Mouse (Mus musculus) naive thymus-derived CD4-positive, alpha-beta T cell, adult 2 months (primary cell): ENCODE results near the gene Ap1g1.
"Not testable (repeated sequence)": the region's sequence is repeated elsewhere in the genome, so short reads cannot be mapped to it uniquely, and the experiment has no call there.

Source experiments
- DNase-seq: peaks from one replicate; pipeline ENCODE4 v3.0.0-alpha.2; 2011; ENCODE audit warnings: low read depth

Gene Ap1g1

GRCm38 (mm10) chr8:109865536-109865935 lies 87.2 kb downstream of the Ap1g1 start:
- no peak for DNase-seq

- no peak for DNase-seq
These were observed 88.3 kb downstream of the Ap1g1 start for GRCm38 (mm10) chr8:109866690-109867089.

GRCm38 (mm10) chr8:109868003-109868679 lies 89.8 kb downstream of the Ap1g1 start, which contains the start of gene Phlpp2:
Gene Phlpp2 (plus strand): TSS chr8:109868542.
- peak; percentile 90 for DNase-seq

DNA sequence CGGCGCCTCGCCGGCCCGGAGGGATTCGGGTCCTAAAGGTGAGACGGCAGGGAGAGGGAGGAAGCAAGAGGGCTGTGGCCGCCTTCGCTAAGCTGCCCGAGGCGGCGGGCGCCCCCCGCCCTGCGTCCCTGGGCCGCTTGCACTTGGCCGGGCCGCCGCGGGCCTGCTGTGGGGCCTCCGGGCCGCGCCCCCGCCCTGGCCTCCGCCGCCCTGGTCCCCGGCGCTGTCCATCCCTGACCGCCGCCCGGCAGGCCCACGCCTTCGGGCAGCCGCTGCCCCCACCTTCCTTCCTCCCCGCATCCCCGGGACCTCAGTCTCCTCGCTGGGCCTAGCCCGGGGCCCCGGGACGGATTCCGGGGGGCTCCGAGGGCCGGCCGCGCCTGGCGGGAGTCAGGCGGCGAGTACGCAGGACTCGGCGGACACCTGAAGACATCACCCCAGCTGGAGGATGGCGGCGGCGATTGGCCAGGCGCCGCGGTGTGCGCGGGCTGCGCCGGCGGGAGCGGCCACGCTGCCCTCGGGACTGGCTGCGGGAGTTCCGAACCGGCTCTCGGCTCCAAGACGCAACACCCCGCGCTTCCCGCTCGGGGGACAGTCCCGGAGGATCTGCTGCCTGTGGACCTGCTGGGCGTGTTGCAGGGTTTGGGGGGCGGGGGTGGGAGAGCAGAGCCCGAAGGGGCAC lies 90.5 kb downstream of the Ap1g1 start:
- DNase-seq: no peak

GRCm38 (mm10) chr8:109871056-109871455 lies 92.7 kb downstream of the Ap1g1 start:
- no peak for DNase-seq

DNA sequence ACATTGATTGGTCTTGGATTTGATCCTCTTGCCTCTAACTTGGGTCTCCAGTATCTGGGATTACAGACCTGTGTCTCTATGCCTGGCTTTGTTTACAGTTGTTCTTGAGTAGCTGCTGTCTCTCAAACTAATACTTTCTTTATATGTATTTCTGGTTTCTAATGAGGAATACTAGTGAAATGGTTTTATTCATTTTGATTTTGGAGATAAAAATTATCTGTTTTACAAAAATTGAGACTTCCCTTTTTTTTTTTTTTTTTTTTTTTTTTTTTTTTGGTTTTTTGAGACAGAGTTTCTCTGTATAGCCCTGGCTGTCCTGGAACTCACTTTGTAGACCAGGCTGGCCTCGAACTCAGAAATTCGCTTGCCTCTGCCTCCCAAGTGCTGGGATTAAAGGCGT lies 95.4 kb downstream of the Ap1g1 start:
- DNase-seq: not testable (repeated sequence)

DNA sequence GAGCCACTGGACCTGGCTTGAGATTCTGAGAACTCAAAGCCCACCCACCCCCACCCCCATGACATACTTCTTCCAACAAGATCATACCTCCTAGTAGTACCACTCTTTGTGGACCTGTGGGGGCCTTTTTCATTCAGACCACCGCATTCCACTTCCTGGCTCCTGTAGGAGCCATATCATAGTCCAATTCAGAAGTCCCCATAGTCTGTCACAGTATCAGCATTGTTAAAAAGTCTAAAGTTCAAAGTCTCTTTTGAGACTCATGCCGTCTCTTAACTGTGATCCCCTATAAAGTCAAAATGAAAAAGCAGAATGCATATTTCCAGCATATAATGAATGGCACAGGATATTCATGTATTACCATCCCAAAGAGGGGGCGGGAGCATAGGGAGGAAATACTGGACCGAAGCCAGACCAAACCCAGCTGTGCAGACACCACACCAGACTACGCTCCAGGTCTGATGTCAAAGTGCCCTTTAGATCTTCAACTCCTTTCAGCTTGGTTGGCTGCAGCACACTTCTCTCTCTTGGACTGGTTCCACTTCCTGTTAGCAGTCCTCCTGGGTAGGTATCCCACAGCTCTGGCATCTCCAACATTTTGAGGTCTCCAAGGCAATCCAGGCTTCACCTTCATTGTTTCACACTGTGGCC lies 101.8 kb downstream of the Ap1g1 start:
- no peak for DNase-seq

- no peak for DNase-seq
These were observed 106.9 kb downstream of the Ap1g1 start for GRCm38 (mm10) chr8:109885294-109885693.

DNA sequence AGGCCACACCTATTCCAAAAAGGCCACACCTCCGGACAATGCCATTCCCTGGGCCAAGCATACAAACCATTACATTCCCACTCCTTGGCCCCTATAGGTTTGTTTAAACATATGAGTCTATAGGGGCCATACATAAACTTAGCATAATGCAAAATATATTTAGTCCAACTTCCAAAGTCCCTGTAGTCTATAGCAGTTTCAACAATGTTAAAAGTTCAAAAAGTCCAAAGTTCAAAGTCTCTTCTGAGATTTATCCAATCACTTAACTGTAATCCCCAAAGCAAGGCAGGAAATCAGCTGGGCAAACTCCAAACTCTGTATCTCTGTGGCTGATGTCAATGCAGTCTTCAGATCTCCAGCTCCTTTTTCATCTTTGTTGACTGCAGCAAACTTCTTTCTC lies 110.9 kb downstream of the Ap1g1 start:
- no peak for DNase-seq

DNA sequence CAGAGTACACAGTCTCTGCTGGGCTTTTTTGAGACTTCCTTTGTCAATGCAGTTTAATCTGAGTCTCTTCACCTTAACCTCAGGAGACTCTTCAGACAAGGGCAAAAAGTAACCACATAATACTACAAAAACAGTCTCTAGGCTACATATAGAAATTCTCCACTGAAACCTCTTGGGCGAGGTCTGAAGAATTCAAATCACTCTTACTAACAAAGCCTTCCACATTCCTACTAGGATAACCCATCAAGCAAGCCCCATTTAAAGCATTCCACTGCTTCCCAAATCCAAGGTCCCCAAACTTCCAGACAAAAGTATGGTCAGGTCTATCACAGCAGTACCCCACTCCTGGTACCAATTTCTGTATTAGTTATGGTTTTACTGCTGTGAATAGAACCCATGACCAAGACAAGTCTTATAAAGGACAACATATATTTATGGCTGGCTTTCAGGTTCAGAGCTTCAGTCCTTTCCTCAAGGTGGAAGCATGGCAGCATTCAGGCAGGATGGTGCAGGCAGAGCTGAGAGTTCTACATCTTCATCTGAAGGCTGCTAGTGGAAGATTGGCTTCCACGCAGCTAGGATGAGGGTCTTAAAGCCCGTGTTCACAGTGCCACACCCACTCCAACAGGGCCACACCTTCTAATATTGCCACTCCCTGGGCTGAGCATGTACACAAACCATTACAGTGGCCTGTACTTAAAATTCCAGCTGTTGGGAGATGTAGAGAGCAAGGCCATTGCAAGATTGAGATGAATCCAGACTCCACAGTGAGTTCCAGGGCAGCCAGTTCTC lies 112.6 kb downstream of the Ap1g1 start:
- no peak for DNase-seq

DNA sequence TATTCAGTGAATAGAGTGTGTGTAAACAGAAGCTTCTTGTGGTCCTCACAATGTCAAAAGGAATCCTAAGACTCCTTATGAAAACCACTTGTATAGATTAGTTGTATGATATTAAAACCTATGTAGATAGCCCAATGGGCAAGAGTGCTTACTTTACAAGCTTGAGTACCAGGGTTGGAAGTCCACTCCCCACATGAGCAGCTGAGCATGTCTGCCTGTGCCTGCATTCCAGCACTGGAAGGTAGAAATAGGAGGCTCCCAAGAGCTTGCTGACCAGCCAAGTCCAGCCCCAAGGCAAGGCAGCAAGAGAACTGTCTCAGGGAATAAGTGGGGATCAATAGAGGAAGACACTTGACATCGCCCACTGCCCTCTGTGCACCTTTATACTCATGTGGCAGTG lies 116.3 kb downstream of the Ap1g1 start:
- no peak for DNase-seq

DNA sequence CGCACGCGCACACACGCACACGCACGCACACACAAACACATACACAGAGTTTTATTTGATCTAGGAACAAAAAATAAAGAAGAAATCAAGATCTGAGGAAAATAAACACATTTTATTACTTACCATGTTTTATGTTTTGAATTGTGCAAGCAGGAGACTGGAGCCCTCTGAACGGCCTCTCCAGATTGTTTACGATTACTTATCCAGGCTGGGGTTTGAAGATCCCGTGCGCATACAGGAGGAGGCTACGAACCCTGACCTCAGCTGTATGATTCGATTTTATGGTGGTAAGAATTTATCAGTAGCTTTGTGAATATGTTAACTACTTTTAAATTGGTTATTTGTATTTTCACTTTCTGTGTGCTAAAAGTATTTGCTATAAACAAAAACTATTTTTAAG lies 117.0 kb downstream of the Ap1g1 start:
- no peak for DNase-seq

- no peak for DNase-seq
These were observed 124.0 kb downstream of the Ap1g1 start for GRCm38 (mm10) chr8:109902379-109902778.

DNA sequence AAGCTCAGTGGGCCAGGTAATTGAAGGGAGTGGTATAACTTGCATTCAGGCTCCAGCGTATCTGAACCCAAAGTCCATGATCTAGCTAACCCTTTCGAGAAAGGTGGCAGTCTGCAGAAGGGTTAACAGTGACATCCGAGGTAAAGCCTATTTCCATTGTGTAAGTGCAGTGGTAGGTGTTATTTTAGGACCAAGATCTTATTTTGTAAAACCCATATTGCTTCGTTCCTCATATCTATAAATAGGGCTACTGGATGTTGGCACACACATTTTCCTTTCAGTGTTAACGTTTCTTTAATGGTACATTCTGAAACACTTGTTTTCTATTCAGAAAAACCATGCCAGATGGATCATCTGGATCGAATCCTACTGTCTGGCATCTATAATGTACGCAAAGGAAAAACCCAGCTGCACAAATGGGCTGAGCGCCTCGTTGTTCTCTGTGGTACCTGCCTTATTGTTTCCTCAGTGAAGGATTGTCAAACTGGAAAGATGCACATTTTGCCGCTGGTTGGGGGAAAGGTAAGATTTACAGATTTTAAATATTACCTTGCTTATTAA lies 125.6 kb downstream of the Ap1g1 start:
- DNase-seq: no peak

DNA sequence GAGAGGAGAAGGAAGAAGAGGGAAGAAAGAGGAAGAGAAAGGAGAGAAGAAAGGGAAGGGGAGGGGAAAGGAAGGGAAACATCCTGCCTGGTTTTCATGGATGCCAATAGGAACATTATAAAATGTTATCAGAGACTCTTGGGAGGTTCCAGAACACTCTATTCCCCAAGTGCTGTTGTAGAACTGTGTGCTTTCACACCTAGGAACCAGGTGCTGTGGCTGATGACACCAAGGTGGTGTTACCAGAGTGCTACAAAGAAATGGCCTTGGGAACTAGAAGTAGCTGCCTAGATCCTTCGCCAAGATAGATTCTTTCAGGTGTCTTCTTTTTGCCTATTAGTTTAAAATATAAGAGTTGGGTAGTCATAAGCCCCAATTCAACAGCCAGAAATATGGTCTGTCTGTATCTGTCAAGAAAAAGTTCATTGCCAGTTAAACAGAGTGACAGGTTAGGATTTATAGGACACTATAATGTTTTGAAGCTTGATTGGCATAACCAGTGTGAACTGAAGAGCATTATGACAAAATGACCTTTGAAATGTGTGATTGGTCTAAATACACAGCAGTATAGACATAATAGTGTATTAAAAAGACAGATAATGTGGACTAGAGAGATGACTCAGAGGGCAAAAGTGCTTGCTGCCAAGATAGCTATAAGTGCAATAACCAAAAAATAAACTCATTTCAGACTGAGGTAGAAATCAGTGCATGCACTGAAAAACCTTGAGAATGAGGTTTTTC lies 126.7 kb downstream of the Ap1g1 start:
- DNase-seq: no peak

- DNase-seq: no peak
These were observed 128.6 kb downstream of the Ap1g1 start for GRCm38 (mm10) chr8:109906907-109907306.

GRCm38 (mm10) chr8:109907376-109907775 lies 129.0 kb downstream of the Ap1g1 start:
- no peak for DNase-seq
